Mouse (Mus musculus) right cerebral cortex, postnatal 10 days (tissue): Measurements from ENCODE around the gene Slit1.
A peak's percentile ranks its signal among the peaks of the same experiment; 100 is the strongest.

Experiments
- DNase-seq, 2 experiments: peaks; one replicate each; pipeline ENCODE4 v3.0.0; 2021; ENCODE audit warnings: low spot score in 2 of 2

Slit1 gene

DNA sequence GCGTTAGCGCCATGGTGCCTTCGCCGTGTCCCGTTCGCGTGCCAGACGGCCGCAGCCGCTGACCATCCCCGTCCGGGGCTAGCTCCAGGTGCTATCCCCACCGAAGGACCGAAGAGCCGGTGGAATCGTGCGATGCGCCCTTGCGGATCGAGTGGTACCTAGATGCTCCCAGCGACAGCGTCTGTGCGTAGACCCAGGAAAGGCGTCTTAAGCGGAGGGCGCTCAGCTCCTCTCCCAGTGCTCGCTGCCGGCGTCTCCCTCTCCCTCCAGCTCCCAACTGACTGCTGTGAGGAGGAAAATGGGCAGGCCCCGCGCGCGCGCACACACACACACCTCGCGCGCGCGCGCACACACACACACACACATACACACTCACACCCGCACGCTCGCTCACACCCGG lies at the start of gene Slit1:
Gene Slit1, minus strand, starts transcription at position 270 of the 400 bp plus-strand sequence.
- DNase-seq, result peak; percentile 83 to 84

DNA sequence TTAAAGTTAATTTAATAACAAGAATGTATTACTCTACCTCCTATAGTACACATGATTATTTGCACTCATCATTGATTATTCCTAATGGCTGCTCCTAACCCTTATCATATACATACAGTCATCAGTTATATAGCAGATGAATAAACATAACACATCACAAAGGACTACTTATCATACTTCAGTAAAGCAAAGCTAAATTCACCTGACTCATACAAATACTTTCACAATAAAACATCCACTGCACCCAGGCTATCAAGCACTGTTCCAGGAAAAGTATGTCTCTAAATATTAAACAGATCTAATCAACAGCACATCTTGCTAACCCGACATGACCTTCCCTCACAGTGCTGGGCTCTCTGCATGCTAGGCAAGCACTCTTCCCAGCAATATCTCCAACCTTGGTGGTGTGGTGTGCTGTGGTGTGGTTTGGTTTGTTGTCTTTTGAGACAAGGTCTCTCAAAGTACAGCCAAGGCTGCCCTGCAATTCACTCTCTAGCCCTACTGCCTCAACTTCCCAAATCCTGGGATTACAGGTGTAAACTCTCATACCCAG lies 49.5 kb upstream of the Slit1 start:
- no peak for DNase-seq

DNA sequence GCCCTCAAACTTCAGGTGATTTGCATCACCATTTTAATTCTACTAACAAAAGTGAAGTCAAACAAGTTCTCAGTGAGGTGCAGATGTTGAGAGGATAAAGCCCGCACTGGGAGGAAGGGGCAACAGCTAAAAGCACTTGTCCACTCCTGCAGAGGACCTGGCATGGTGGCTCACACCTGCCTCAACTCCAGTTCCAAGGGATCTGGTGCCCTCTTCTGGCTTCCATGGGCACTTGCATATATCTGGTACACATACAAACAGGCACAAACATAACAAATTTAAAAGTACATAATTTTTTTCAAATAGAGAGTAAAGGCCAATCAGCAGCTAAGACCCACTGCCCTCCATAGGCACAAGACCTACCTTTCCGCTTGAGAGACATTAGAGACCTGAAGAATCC lies 47.9 kb upstream of the Slit1 start:
- no peak for DNase-seq

GRCm38 (mm10) chr19:41789110-41789961 lies 45.9 kb upstream of the Slit1 start:
- DNase-seq, result no peak

DNA sequence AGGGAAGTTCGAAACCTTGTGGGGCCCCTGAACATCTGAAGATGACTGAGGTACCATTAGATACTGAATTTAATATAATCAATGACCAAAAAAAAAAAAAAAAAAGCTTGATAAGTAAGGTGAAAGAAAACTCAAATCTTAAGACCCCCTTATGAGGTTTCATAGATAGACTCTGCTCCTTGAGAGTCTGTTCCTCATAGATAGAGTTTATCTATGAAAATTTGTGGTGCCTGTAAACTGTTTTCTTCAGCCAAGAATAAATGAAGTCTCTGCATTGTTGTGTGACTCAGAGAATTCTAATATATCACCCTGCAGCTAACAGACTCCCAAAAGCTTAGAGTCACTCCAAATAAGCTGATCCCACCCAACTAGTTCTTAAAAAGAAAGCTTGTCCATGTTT lies 43.4 kb upstream of the Slit1 start:
- no peak for DNase-seq

DNA sequence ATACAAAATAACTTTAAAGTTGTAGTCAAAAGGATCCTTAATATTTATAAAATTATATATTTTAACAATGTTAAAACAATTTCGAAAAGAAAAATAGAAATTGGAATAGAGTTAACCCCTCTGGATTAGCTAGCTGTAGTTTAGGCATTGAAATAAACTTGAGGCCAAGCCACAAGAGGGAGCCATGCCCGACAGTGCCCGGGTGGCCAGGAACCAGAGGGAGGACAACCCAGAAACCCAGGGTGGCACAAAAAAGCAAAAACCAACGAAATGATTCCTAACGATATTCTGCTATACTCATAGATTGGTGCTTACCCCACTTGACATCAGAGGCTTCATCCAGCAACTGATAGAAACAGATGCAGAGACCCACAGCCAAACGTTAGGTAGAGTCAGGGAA lies 34.0 kb upstream of the Slit1 start:
- peak in 1 of 2 experiments; percentile 37 for DNase-seq

DNA sequence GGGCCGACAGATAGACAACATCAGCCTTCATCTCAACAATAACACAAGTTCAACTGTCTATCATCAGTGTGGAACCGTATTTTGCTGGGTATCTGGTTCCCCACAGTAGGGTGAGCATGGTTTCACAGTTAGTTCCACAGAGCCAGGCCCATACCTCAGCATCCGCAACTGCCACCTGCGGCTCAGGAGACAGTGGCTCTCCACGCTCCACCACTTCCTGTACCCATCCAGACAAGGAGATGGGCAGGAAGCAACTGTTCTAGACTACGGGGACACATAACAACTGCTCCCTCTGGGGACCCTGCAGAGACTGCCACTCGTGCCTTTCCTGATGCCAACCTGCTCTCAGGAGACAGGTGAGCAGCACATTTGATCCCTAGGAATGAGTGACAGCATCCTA lies 25.2 kb upstream of the Slit1 start:
- DNase-seq, result no peak

- no peak for DNase-seq
Measured at GRCm38 (mm10) chr19:41766628-41767027, 23.2 kb upstream of the Slit1 start.

DNA sequence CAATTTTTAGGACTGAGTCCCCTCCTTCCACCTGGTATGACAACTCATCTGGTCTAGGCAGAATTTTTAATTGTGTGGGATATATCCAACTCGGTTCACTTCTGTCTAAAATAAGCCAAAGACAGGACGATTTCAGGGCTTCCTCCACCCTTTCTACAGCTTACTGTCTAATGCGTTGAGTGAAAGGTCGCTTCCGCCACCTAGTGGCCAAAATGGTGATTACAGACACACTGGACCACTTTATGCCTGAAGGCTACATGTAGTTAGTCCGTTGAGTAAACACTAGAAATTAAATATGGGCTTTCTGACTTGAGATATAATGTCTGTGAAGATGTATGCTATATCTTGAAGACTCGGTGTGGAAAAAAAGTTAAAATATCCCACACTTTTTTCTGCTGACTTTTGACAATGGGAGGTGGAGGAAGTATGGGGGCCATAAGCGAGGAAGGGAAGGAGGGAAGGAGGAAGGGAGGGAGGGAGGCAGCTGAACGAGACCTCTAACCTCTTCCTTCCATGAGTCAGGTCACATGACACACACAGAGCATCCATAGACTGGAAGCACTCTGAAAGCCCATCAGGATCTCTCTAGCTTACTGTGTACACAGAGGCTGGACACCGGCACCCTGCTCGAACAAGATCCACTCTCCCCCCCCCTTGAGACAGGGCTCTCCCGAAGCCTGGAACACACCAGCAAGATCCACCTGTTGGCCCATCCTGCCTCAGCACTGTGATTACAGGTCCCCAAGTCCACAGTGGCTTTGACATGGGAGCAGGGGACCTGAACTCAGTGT lies 20.6 kb upstream of the Slit1 start:
- DNase-seq, result peak; percentile 93 to 95

GRCm38 (mm10) chr19:41761529-41761928 lies 18.1 kb upstream of the Slit1 start:
- peak in 1 of 2 experiments; percentile 55 for DNase-seq

DNA sequence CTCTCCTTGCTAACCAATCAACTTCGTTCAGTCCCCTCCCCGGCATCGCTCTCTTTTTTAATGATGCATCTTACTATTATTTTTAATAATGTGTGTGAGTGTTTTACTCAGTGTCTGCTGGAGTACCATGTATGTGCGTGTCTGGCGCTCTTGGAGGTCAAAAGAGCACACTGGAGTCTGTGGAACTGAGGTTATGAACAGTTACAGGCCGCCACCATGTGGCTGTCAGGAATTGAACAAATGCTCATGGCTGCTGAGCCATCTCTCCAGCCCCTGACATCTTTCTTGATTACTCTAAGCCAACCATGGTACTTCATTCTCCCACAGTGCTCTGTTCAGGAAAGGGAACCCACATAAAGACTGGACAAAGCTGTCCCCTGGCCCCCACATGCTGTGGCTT lies 16.3 kb upstream of the Slit1 start:
- DNase-seq, result peak in 1 of 2 experiments; percentile 52

DNA sequence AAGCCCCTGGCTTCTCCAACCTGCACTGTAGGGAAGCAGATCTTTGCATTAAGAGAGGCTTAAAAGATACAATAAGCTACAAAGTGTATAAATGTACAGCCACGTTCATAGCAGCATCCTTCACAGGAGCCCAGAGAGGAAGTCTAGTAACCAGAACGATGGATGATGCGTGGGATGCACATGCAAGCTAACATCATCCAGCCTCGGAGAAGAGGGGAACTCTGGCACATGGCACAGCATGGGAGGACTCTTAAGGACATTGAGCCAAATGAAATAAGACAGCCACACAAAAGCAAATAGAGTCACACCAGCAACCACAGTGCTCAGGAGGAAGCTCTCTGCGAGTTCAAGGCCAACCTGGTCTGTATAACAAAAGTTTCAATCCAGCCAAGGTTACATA lies 15.8 kb upstream of the Slit1 start:
- DNase-seq, result no peak

- DNase-seq, result no peak
Measured at GRCm38 (mm10) chr19:41754760-41755159, 11.3 kb upstream of the Slit1 start.

DNA sequence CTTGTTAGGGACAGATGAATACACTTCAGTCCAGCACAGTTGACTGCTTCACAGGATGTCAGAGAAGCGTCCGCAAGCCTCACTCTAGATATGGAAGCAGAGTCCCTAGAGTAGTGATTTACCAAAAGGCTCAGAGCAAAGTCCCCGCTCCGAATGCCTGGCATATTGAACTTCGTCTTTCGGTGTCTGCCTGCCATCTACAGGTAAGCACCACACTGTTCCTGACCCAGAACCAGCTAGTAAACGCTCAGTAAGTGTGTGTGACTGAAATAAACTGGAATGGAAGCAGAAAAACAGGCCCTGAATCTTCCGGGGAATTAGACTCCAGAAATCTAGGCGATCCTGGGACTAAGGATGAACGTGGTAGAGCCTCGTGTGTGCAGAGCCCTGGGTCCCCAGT lies 8.4 kb upstream of the Slit1 start:
- no peak for DNase-seq

GRCm38 (mm10) chr19:41747436-41747835 lies 4.0 kb upstream of the Slit1 start:
- DNase-seq, result no peak

DNA sequence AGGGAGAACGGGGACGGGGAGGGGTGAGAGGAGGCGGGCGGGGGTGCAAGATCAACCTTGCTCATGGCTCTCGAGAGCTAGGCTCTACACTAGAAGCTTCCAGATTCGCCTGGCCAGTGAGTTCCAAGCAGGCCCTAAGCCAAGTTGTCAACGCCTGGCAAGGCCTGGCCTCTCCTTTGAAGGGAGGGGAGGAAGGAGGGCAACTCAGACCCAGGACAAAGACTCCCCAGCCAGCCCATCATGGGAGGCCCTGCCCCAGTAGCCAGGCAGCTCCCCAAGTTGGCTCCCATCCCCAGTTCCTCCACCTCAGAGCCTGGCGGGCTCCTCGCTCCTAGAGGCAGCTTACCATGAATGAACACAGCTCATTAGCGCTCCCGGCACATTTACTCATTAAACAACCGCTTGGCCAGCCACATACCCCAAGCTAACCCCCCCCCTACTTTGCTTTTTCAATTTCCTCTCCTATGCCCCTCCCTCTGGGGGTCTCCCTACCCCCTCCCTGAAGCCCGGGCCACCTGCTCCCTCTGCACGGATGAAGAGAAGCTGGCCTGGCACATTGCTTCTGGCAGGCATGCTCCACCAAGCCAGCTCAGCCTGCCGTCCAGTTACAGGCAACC lies 2.6 kb upstream of the Slit1 start:
- peak; percentile 88 to 90 for DNase-seq

DNA sequence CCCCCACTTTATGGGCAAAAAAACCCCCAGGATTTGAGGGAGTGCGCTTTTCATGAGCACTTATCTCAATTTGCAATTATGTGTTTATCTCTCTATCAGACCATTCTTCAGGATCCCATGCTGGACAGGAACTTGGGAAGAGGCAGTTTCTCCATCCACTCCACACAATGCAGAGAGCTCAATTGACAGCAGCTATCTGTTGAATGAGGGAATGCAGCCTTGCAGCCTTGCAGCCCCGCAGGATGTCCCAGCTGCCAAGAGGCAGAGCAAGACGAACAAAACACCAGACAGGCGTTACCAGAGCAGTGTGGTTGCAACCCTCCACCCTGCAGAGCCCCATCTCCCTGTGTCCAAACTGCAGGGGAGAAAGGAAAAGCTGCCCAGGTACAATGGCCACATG lies 4.6 kb downstream of the Slit1 start:
- no peak for DNase-seq

GRCm38 (mm10) chr19:41738429-41738805 lies 5.0 kb downstream of the Slit1 start:
- no peak for DNase-seq

DNA sequence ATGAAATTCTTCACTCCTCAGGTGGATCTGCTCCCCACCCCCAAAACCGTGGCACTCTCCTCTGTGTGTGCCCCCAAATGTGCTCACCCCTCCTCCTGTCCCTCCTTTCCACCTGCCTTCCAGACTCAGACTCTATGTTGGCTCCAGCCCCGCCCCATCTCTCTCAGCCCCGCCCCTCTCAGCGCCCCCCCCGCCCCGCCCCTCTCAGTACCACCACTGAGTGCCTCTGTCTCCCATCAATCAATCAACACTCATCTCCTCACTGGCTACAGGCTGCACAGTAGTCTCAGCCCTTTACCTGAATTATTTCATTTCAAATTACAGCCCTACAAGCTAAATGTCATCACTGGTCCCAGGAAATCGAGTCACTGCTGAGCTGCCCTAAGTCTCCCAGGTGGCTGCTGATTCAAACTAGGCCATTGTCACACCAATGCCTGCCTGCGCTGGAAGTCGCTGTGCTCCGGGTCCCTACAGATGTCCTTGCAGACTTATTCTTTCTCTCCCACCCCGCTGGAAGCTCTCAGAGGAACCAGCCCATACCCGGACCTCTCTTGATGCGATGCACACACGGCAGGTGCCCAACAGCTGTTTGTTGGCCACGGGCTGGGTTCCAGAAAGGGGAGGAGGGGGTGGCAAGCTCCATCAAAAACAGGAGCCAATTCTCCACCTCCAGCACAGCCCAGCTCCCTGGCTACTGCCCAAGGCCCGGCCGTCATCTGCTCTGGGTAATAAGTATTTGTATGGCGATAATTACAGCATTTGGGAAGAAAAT lies 5.6 kb downstream of the Slit1 start:
- DNase-seq, result peak; percentile 83

- DNase-seq, result peak; percentile 49 to 56
Measured at GRCm38 (mm10) chr19:41734685-41735084, 8.8 kb downstream of the Slit1 start.

- DNase-seq, result no peak
Measured at GRCm38 (mm10) chr19:41725491-41725890, 18.0 kb downstream of the Slit1 start.
